Mouse (Mus musculus): Measurements from ENCODE around the gene Gm6993. TPM values are rescaled to one million over a fixed set of nuclear protein-coding genes. Genes with fewer than 3 reads are reported as not detected.

Gm6993 gene
- polyA plus RNA-seq, 1 experiment: not detected

DNA sequence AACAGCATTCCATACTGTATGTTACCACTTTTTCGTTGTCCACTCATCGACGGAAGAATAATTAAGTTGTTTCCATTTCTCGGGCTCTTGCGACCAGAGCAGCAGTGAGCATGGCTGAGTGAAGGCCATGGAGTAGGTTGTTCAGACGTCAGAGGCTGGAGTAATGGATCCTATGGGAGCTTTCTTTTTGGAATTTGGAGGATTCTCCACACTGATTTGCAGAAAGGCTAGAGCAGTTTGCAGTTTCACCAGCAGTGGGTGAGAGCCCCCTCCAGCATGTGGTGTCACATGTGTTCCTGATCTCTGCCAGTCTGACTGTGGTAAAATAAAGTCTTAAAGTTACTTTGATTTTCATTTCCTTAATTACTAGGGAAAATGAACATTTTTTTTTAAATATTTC, 25.6 kb upstream of the Gm6993 start:
- Histone ChIP-seq H3K4me1 (ENCODE audit: control insufficient read depth) (no peaks in the 10 kb centered on the region), H3K4me3 (replicated peaks) (no peak overlapping the region), H3K36me3 (ENCODE audit: control insufficient read depth) (no peaks in the 10 kb centered on the region), H3K9me3 (ENCODE audit: control insufficient read depth, low read length) (no peaks in the 10 kb centered on the region), H3K27me3 (ENCODE audit: control insufficient read depth) (no peaks in the 10 kb centered on the region)
- TF ChIP-seq GATA1 (IDR thresholded peaks at IDR 0.05; ENCODE audit: low read length) (no peak), TAL1 (IDR thresholded peaks at IDR 0.05; ENCODE audit: low read length) (no peak)

- no peaks in the 10 kb centered on the region for H3K4me1 ChIP-seq (ENCODE audit: control insufficient read depth)
- H3K36me3 ChIP-seq (ENCODE audit: control insufficient read depth): no peaks in the 10 kb centered on the region
- no peaks in the 10 kb centered on the region for H3K9me3 ChIP-seq (ENCODE audit: control insufficient read depth, low read length)
- no peaks in the 10 kb centered on the region for H3K27me3 ChIP-seq (ENCODE audit: control insufficient read depth)
- TF ChIP-seq GATA1 (IDR thresholded peaks at IDR 0.05; ENCODE audit: low read length): no peak
- no peak for TF ChIP-seq TAL1 (IDR thresholded peaks at IDR 0.05; ENCODE audit: low read length)
- H3K4me3 ChIP-seq (replicated peaks): no peak overlapping the region
These were observed 23.3 kb upstream of the Gm6993 start for GRCm38 (mm10) chr12:31217232-31217631.

DNA sequence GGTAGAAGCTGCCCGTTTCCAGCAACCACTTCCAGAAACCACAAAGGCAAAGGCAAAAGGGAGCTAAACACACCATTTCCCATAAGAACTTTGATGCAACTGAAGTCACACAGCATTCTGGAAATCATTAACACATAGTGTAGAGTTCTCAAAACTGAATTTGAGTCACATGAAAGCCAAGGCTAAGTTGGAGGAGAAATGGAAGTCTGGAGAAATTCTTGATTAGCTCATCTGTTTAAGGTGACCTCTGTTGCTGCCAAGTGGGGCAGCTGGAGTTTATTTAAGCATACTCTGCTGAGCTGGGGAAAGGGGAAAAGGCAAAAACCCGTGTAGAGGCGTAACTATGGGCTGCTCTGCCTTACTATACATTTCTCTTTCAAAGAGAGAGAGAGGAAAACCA, 21.8 kb upstream of the Gm6993 start:
- no peaks in the 10 kb centered on the region for H3K27me3 ChIP-seq (ENCODE audit: control insufficient read depth)
- H3K9me3 ChIP-seq (ENCODE audit: control insufficient read depth, low read length): no peaks in the 10 kb centered on the region
- H3K4me3 ChIP-seq (replicated peaks): no peak overlapping the region
- H3K36me3 ChIP-seq (ENCODE audit: control insufficient read depth): no peaks in the 10 kb centered on the region
- no peak for TF ChIP-seq GATA1 (IDR thresholded peaks at IDR 0.05; ENCODE audit: low read length)
- no peak for TF ChIP-seq TAL1 (IDR thresholded peaks at IDR 0.05; ENCODE audit: low read length)
- H3K4me1 ChIP-seq (ENCODE audit: control insufficient read depth): no peaks in the 10 kb centered on the region

DNA sequence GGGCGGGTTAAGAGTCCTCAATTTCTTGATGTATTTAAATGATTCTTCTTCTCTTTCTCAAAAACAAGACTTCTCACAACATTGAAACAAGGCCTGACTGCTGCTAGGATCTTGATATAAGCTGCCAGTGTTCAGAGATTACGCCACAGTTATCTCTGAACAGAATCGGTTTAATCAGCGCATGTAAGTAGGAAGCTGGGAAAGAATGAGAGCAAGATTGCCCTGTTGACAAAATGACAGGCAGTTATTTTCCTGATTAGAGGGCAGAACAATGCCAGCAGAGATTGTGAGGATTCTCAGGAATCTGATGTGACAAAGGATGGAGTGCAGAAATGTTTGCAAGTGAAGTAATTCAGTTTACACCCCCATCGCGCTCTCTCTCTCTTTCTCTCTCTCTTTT, 19.0 kb upstream of the Gm6993 start:
- no peaks in the 10 kb centered on the region for H3K27me3 ChIP-seq (ENCODE audit: control insufficient read depth)
- H3K4me1 ChIP-seq (ENCODE audit: control insufficient read depth): no peaks in the 10 kb centered on the region
- no peaks in the 10 kb centered on the region for H3K9me3 ChIP-seq (ENCODE audit: control insufficient read depth, low read length)
- no peak overlapping the region for H3K4me3 ChIP-seq (replicated peaks)
- no peak for TF ChIP-seq TAL1 (IDR thresholded peaks at IDR 0.05; ENCODE audit: low read length)
- no peak for TF ChIP-seq GATA1 (IDR thresholded peaks at IDR 0.05; ENCODE audit: low read length)
- H3K36me3 ChIP-seq (ENCODE audit: control insufficient read depth): no peaks in the 10 kb centered on the region

- Histone ChIP-seq H3K9me3 (ENCODE audit: control insufficient read depth, low read length) (no peaks in the 10 kb centered on the region), H3K4me3 (replicated peaks) (no peak overlapping the region), H3K27me3 (ENCODE audit: control insufficient read depth) (no peaks in the 10 kb centered on the region), H3K36me3 (ENCODE audit: control insufficient read depth) (no peaks in the 10 kb centered on the region), H3K4me1 (ENCODE audit: control insufficient read depth) (no peaks in the 10 kb centered on the region)
- no peak for TF ChIP-seq TAL1 (IDR thresholded peaks at IDR 0.05; ENCODE audit: low read length)
- no peak for TF ChIP-seq GATA1 (IDR thresholded peaks at IDR 0.05; ENCODE audit: low read length)
These were observed 18.3 kb upstream of the Gm6993 start for GRCm38 (mm10) chr12:31222282-31222681.

DNA sequence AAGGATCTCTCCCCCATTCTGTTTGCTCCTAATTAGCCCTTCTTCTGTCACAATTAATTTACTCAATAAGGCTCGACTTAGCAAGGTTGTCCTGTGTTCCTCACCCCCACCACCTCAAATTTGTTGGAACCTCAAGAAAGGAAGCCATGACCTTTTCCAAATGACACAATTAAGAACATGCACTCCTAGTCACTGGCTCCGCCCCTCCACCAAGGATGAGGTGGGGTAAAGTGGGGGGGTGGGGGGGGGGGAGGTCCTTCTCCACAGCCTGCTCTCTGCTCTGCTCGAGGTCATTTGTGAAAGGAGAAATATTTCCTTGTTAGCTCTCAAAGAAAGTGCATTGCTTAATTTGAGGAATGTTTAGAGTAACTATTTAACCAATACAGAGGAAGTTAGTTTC, 17.8 kb upstream of the Gm6993 start:
- H3K4me3 ChIP-seq (replicated peaks): no peak overlapping the region
- no peaks in the 10 kb centered on the region for H3K27me3 ChIP-seq (ENCODE audit: control insufficient read depth)
- H3K4me1 ChIP-seq (ENCODE audit: control insufficient read depth): no peaks in the 10 kb centered on the region
- TF ChIP-seq TAL1 (IDR thresholded peaks at IDR 0.05; ENCODE audit: low read length): no peak
- no peak for TF ChIP-seq GATA1 (IDR thresholded peaks at IDR 0.05; ENCODE audit: low read length)
- H3K36me3 ChIP-seq (ENCODE audit: control insufficient read depth): no peaks in the 10 kb centered on the region
- H3K9me3 ChIP-seq (ENCODE audit: control insufficient read depth, low read length): no peaks in the 10 kb centered on the region

DNA sequence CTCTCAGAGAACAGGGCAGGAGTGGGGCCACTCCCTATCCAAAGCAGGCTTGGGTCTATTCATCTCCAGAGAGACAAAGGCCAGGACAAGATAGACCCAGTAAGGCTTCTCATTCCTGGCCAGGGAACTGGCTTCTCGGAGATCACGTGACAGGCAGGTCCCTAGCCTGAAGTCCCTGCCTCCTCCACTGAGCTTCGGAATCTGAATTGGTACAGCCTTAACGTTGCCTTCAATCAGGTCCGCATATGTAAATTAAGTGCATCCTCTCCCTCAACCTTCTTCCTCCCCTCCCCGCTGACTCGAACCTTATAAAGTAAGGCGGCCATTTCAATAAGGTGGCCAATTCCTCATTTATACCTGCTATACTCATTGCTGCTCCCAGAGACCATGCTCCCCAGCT, 15.1 kb upstream of the Gm6993 start:
- TF ChIP-seq TAL1 (IDR thresholded peaks at IDR 0.05; ENCODE audit: low read length) (no peak), GATA1 (IDR thresholded peaks at IDR 0.05; ENCODE audit: low read length) (no peak)
- Histone ChIP-seq H3K27me3 (ENCODE audit: control insufficient read depth) (no peaks in the 10 kb centered on the region), H3K36me3 (ENCODE audit: control insufficient read depth) (no peaks in the 10 kb centered on the region), H3K9me3 (ENCODE audit: control insufficient read depth, low read length) (no peaks in the 10 kb centered on the region), H3K4me3 (replicated peaks) (no peak overlapping the region), H3K4me1 (ENCODE audit: control insufficient read depth) (no peaks in the 10 kb centered on the region)

DNA sequence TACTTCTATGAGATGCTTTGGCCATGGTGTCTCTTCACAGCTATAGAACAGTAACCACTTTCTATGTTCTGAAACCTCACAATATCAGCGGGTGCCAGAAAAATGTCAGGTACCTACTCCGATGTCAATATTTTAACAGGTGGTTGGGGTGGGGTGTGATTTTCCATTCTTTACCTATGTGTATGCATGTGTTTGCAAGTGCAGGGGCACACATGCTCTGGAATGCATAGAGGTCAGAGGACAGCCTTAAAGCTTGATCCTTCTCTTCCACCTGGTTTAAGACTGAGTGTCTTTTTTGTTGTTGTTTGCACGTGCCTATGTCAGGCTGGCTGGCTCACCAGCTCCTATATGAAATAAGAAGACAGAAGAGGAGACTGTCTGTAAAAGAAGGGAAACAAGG, 13.4 kb upstream of the Gm6993 start:
- Histone ChIP-seq H3K4me1 (ENCODE audit: control insufficient read depth) (no peaks in the 10 kb centered on the region), H3K9me3 (ENCODE audit: control insufficient read depth, low read length) (no peaks in the 10 kb centered on the region), H3K27me3 (ENCODE audit: control insufficient read depth) (no peaks in the 10 kb centered on the region), H3K36me3 (ENCODE audit: control insufficient read depth) (no peaks in the 10 kb centered on the region), H3K4me3 (replicated peaks) (no peak overlapping the region)
- TF ChIP-seq TAL1 (IDR thresholded peaks at IDR 0.05; ENCODE audit: low read length) (no peak), GATA1 (IDR thresholded peaks at IDR 0.05; ENCODE audit: low read length) (no peak)

DNA sequence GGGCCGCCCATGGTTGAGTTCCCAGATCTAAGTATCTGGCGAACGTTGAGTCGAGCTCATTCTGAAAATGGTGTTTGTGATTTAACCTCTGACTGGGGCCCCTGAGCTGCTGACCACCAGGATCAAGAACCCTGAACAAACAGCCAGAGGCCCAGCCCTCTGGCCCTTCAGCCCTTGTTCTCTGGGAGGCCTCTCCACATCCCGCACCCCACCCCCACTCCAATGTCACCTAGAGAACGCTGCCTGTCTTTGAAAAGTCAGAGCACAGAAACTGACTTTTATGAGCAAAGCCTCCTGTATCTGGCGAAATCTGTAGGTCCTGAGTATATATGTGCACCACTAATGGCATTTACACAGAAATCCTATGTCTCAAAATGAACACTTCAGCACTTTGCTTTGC, 11.7 kb upstream of the Gm6993 start:
- Histone ChIP-seq H3K4me1 (ENCODE audit: control insufficient read depth) (no peaks in the 10 kb centered on the region), H3K9me3 (ENCODE audit: control insufficient read depth, low read length) (no peaks in the 10 kb centered on the region), H3K36me3 (ENCODE audit: control insufficient read depth) (no peaks in the 10 kb centered on the region), H3K27me3 (ENCODE audit: control insufficient read depth) (no peaks in the 10 kb centered on the region), H3K4me3 (replicated peaks) (no peak overlapping the region)
- TF ChIP-seq TAL1 (IDR thresholded peaks at IDR 0.05; ENCODE audit: low read length) (no peak), GATA1 (IDR thresholded peaks at IDR 0.05; ENCODE audit: low read length) (no peak)

DNA sequence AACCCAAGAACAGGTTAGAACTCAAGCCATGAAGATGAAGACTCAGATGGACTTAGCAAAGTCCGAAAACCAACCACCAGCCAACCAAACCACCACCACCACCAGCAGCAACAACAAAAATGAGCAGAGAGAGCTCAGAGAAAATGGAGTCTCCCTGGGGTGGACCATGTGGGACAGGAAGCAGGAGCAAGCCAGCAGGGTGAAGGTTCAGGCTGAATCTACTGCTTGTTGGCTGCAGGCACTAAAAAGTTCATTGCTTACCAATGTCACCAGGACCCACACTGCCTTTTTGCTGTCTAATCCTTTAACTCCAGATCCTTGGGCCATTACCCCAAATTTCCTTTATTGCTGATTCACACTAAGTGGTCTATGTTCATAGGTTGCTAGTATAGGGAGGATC, 7.9 kb upstream of the Gm6993 start:
- Histone ChIP-seq H3K27me3 (ENCODE audit: control insufficient read depth) (no peaks in the 10 kb centered on the region), H3K4me1 (ENCODE audit: control insufficient read depth) (no peaks in the 10 kb centered on the region), H3K9me3 (ENCODE audit: control insufficient read depth, low read length) (no peaks in the 10 kb centered on the region), H3K4me3 (replicated peaks) (no peak overlapping the region), H3K36me3 (ENCODE audit: control insufficient read depth) (no peaks in the 10 kb centered on the region)
- TF ChIP-seq TAL1 (IDR thresholded peaks at IDR 0.05; ENCODE audit: low read length): no peak
- TF ChIP-seq GATA1 (IDR thresholded peaks at IDR 0.05; ENCODE audit: low read length): no peak
